Mouse (Mus musculus) thymus, postnatal 0 days (tissue): ENCODE measurements at regions not wholly inside any gene's neighbourhood (a gene's known extent, or its start where the extent isn't known, plus 50 kb on each side); places are given as distances from the start of the nearest gene placed in this dataset.

Source experiments
- DNase-seq: peaks from one replicate; pipeline ENCODE4 v3.0.0-alpha.2; 2015; ENCODE audit warnings: low spot score

DNA sequence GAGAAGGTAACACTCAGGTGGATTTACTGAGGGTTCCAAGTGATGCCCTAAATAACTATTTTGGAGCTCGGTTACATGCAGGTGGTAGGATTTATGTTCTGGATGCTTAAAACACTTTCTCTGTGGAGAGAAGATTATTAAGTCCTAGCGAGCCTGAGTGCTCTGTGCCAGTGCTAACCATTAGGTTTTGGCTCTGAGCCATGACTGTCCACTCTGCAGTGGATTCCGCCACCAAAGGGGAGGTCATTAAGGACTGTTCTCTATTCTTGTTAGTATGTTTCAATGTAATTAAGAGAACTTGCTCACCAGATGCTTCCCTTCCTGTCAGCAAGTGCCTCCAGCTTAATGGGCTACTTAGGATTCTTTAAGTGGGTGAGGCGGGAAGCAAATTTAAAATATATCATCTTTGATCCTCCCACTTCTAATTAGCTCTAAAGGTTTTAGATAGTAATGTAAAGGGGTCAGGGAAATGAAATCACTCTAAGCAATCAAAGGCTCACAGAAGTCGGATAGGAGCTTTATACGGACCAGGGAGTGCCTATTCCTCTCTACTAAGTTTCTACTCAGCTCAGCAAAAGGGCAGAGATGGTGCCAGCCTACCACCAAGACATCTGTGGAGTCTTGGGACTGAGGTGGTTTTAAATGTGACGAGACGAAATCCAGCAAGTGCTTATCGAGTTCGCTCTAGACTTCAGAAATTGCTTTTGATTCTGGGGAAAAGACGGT, 301.6 kb upstream of the Gm15217 start:
- DNase-seq, result no peak

DNA sequence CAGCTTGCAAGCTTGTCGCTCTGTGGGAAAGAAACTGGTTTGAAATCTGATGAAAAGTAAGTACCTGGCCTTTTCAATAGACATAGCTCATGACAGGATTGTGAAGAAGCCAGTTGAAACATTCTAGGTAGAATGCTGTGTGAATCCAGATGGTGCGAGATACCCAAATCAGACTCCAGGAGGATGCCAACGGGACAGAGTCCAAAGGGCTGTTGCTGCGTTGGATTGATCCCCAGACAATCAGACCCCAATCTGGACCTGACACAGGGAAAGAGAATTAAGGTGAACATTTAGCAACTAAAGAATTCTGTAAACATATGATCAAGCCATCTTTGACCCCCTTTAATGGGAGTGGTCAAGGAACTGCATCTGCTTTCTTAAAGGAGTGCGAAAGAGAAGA, 296.6 kb upstream of the Gm15217 start:
- DNase-seq, result no peak

DNA sequence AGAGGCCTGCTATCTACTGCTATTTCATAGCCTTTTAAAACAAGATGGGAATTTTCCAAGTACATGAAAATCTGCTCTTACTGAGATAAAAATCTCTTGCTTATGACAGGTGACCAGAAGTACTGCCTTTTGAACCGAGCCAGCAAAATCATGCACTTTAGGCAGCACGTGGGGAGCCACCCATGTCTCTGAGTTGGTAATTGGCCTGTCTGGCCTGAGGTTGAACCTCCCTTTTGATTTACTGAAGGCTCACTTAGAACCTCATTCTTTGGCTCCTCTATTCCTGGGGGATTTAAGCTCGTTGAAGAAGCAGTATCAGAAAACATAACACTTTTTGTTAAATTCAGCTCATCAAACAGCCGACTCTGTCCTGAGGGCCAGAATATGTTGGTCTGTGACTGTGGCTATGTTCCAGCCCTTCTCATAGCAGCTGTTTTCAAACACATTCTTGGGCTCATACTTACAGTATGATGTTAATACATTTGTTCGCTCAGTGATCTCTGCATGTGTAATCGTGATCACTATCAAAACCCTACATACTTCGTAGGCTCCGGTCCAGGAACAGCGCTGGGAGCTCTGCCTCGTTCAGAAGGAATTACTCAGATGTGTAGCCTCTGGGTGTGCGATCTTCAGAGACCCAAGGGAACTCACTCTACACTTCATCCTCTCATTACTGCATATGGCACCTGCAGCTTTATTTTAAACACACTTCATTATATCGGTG, 290.1 kb upstream of the Gm15217 start:
- no peak for DNase-seq

DNA sequence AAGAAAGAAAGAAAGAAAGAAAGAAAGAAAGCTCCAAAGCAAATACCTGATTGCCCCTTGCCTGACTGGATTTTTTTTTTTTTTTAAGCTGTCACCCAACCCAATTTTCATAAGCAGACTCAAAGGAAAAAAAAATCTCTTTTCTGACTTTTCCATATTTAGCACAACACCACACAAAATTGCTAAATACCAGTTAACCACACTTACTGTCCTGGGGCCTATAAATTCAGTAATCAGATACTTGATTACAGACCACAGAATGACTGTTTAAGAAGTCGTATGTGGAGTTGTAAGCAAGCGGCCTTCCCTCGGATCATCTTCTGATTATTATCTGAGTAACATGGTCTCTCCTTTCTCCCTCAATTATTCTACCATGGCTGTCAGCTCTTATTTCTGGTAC, 263.3 kb upstream of the Gm15217 start:
- no peak for DNase-seq

DNA sequence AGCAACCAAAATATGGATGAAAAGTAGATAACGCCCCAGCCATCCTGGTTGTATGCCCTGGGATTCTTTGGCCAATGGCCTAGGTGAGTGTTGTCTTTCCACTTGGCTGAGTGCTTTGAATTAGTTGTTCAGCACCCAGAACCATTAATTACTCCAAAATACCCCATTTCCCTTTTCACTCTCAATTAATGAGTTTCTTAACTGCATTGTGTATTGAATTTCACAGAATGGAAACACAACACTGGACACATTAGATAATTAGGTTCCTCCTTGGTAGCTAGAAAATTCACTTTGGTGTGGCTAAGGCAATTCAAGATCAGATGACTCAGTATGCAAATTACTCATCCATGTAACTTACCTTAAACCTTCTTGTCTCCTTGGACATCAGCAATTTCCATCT, 252.7 kb upstream of the Gm15217 start:
- DNase-seq, result no peak

DNA sequence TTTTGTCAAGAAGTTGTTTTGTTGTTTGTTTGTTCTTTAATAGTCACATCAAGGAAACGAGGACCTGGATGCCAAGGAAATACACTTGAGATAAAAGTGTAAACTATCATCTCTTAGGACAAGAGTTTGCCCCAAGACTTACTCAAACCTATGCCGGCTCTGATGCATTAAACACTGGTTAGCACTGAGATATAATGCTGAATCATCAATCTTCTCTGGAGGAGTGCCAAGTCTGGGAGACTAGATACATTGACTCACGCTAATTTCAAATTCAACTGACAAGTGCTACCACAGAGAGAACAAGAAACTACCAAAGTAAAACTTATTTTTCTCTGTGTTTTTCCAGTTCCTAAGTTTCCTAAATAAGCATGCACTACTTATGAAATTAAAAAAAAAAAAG, 249.5 kb upstream of the Gm15217 start:
- no peak for DNase-seq

DNA sequence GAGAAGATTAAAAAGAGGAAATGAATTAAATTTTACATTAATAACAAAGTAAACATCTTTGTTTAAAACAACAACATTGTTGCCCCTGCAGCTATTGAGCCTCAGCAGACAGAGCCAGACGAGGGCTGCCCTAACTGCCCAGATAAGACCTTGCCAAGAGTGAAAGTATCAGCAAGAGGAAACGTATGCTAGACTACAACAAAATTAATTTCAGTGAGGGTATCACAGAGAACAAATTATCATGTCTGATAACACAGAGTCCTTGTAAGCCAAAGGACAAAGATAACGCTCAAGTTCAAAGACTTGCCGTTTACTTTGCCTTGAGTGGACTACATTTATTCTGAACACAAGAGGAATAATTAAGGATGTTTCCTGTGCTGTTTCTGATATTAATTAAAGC, 235.0 kb upstream of the Gm15217 start:
- no peak for DNase-seq

DNA sequence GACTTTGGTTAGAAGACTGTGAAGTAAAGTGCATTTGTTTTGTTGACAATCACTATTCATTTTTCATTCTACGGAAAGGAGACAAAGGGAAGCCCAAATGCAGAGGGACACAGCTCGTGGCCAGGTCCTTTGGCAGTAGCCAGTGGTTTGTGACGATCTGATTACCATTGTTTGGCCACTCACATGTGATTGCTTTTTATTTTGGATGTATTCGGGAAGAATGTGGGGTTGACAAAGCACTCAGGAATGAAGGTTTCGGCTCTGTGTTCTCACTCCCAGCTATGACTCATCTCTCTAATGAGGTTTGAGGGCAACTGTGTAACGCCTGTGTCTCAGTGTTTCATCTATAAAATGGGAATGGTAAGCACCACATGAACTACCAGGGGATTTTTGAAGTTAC, 234.5 kb upstream of the Gm15217 start:
- DNase-seq, result no peak

DNA sequence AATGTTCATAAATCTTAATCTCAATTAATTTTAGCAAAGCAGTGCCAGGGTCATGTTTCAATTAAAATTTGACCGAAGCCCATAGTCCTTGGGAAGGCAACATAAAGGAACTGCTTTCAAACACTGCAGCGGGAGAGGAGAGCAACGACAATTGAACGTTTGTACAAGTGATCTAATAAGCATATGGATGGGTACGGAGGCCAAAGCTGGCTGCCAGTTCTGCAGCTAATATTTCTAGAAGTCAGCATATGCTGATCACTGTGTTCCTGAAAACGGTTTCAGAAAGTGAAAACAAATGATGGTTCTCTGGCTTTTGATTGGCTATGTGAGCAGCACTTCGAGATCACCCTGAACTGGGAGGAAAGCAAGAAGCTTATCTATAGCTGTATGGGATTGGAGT, 233.6 kb upstream of the Gm15217 start:
- no peak for DNase-seq

DNA sequence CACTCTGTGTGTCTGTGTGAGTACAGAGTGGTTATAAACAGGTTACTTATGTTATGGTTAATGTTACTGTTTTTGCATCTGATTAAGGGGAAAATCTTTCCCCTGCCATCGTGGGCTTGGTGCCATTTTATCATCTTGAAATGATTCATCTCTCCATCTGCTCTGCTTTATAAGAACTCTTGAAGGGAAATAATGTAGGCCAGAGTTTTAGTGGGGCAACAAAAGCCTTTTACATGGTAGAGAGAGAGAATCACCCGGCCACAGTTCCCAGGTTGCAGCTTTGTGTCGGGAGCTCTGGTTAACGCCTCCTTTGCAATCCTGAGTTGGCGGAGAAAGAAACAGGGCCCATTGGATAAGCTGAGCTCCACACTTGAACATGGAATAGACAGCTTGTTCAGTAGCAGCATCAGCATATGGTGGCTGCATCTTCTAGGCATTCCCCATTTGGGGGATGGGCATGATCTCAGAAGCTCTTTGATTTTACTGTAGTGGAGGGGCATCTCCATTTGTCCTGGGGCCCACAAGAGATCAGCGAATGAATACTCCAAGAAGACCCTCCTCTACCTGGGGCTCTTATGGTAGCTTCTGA, 230.0 kb upstream of the Gm15217 start:
- no peak for DNase-seq

DNA sequence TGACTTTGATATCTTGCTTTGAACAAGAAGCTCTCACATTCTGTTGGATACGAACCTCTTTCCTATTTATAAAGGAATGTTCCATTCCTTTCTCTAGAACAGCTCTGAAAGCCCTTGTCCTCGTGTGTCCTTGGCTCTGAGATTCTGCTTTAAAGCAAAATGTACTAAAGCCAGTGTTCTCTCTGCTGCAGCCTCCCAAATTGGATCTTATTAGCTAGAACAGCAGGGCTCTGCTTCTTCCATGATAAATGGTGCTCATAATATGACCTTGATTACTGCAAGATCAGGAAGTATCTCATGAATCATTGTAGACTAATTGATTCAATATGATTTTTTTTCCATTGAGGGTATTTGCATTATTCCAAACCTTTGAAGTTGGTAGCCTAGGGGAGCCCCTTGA, 220.5 kb upstream of the Gm15217 start:
- no peak for DNase-seq

DNA sequence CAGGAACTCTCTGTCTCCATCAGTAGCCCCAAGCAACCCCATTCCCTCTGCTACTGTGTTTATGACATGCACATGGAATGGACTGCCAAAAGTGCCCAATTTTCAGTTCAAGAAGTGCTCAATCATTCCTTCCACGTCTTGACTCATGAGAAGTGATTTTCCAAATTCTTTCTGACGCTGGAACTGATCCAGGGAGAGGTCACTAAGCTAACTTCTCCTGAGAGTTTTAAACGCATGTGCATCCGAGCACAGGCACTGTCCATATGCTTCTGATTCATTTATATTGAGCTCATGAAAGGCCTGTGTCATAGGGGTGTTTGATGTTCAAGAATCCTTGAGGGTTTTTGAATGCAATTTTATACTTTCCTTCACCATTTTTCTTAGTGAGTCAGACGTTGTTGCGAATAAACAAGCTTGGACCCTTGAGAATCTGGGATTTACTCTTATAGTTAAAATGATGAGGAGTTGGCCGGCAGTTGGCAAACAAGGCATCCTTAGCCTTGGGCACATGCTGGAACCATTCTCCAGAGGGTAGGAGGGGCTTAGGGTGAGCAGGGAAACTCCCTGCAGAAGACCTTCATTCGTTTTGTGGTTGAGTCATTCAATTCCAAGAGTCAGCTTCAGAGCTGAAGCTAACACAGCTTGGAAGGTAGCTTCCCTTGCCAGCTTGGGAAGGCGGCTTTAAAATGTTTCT, 206.9 kb upstream of the Gm15217 start:
- DNase-seq, result no peak

DNA sequence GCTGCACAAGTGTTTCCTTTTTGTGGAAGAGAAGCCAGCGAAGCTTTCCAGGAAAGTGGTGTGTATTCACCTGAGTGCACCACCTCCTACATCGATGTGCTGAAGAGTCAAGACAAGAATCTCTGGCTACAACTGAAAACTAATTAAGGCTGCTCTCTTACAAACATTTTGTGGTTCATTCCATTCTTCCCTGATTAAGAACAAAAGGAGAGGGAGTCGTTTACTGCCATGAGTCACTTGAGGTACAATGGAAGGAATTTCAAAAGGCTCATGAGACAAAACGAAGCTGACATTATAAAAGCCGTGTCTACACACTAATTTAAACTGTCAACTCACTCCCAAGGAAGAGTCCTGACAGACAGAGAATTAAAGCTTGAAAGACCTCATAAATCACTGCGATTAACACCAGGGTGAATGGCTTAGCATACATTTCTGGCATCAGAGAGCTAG, 206.3 kb upstream of the Gm15217 start:
- no peak for DNase-seq

DNA sequence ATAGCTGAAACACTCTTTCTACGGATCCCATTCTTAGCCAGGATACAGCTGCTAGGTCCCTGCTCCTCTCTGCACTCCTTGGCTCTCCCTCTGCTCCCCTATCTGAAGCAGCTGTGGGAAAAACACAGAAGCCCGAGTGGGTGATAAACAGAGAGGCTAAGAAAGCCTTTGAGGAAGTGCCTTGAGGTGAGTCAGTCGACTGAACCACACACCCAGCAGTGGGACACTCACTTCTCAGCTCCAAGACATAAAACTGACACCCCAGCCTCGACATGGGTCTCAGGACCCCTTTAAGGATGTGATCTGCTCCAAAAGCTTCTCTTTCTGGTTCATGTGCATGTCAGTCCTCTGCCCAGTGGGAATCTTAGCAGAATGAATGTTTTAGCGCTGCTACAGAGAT, 204.8 kb upstream of the Gm15217 start:
- no peak for DNase-seq

DNA sequence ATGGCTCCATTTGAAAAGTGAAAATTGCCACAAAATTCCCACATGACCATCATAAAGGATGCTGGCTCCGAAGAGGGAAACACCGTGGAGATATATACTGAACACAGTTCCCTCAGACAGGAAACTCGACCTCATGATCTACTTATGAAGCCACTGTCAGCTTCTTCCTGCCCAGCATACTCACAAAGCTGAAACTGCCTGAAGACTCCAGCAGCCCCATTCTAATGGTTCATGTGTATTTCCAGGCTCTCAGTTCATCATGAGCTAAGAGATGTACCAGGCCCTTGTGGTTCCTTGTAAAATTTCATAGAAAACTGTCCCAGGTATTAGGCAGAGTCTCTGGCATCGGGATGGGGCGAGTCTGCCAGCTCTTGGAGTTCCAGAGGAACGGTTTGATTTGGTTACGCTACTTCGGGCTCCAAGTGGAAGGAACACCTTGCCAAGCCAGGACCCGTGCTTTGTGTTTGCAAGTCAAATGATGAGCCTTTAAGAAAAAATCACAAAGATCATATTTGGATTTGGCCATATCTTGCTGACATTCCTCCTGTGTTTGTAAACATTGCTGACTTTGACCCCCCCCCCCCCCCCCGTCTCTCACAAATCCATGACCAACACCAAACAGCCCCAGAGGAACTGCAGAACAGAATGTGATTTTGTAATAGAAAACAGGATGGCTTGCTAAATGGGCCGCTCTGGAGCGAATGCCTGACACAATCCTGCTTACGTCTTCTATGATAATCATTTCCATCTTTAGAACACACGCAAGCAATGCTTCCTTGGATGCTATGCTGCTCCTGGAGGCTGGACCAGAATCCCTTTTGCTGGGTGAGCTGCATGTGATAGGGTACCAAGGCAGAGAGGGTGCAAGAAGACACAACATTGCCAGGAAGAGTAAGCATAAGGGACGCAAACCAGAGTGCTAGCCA, 203.7 kb upstream of the Gm15217 start:
- no peak for DNase-seq

DNA sequence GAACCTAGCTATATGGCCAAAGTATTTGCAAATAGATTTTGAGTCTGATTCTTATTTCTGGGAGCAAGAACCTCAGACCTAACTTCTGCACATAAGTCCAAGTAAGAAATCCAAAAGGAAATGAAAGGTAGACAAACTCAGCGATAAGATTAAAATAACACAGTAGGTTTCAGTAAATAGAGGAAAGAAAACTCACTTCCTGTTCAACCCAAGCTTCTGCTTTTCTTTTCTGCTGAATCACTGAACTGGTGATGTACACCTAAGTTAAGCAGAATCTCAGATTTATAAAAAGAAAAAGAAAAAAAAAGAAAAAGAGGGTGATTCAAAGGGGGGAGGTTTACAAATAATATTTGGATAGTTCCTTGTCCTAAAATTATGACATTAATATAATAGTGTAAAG, 200.2 kb upstream of the Gm15217 start:
- no peak for DNase-seq

DNA sequence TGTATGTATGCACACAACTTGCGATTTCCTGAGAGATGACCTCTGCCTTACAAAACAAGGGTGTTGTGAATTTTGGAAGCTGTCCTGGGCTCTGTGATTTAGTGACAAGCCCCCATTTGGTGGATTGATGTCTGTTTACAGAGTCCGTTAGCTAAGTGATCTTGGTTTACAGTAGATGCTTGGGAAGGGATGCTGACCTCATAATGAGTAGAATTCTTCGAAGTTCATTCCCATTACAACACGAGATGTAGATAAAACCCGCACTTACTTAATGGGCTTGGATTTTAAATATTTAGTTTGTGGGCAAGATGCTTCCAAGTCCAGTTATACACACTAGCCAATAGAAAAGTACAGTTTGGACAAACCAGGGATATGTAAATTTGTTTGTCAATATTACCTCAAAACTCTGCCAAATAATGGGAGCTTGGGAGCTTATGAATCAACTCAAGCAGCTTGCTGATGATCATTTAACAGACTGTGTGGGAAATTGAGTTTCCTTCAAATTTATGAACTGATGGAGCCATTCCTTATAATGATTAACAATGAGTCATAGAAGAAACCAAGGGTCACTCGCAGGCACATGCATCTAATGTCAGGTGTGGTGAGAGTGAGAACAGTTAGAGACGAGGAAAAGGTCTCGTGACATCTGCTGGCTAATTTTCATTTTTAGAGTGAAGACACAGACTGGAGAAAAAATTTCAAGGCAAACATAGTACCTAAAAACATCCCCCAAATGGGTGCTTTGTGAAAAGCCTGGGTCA, 187.4 kb upstream of the Gm15217 start:
- no peak for DNase-seq

DNA sequence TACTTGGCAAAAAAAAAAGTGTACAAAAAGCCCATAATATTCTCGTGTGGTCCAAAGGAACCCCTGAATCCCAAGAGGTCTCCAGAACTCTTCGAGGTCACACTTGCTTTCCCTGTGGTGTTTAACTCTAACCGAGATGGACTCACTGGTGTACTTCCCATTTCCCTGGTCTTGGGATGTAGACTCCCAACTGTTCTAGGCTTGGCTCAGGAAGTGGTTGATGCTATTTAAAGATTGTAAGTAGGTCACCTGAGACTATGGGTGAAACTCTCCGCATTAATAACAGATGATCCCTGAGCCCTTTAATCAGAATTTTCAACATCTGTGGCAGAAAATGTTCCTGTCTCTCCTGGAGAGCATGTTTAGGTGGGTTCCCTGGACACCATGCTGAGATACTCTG, 185.6 kb upstream of the Gm15217 start:
- DNase-seq, result no peak

DNA sequence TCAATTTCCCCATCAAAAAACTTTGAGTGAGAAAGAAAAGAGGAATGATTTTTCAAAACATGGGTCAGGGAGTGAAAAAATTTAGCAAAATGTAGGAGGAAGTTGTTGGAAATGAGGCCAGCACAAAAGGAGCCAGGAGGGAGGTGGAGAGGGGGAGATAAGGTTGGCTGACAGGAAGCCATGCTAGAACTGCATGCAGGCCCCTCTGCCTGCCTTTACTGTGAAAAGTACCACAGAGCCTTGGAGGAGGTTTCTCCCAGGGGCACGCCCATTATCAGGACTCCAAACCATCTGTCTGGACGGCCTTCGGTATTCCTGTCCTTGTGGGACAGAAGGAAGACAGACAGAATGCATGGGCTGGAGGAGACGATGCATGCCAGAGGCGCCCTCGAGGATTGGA, 183.3 kb upstream of the Gm15217 start:
- DNase-seq, result no peak

DNA sequence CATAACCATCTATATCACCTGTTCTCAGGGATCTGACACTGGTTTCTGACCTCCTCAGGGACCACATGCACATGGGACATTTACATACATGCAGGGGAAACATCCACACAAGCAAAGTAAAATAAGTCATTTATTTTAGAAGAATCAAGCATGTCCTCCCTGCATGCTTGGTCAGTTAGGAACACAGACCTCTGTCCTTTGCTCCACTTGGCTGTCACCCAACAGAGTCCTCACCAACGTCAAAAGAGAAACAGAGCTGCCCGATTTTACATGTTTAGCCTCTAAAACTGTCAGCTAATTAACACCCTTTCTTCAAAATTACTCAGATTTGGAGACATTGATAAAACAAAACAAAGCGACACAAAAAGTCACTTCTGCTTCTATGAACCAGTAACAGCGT, 176.4 kb upstream of the Gm15217 start:
- no peak for DNase-seq
